Mouse (Mus musculus): ENCODE measurements around the gene Anxa6. TPM values are rescaled to one million over a fixed set of nuclear protein-coding genes. Genes with fewer than 3 reads are reported as not detected.

Gene Anxa6
- polyA plus RNA-seq, 1 experiment: 30.1 TPM

GRCm38 (mm10) chr11:54932540-54932939 is 100.7 kb downstream of the Anxa6 start:
- WGBS: 91% methylated on average over 6 of the region's 6 CpGs
- Histone ChIP-seq H3K4me1 (ENCODE audit: control insufficient read depth, insufficient read depth, insufficient read length, low read length) (peaks cover 29% of the 10 kb centered on the region), H3K27me3 (ENCODE audit: control insufficient read depth, insufficient read depth, low read length) (no peaks in the 10 kb centered on the region), H3K4me3 (ENCODE audit: low read depth, low read length) (no peak overlapping the region), H3K27ac (ENCODE audit: insufficient read depth, low read depth, low read length) (no peak overlapping the region), H3K36me3 (ENCODE audit: control insufficient read depth, insufficient read depth, low read length) (peaks cover 86% of the 10 kb centered on the region)
- TF ChIP-seq POLR2A (IDR thresholded peaks at IDR 0.05; ENCODE audit: low read depth, low read length) (no peak), CTCF (IDR thresholded peaks at IDR 0.05; ENCODE audit: extremely low read depth, insufficient read length, insufficient replicate concordance, low read depth, low read length) (no peak)

- H3K27me3 ChIP-seq (ENCODE audit: control insufficient read depth, insufficient read depth, low read length): no peaks in the 10 kb centered on the region
- WGBS: 66% methylated on average over 5 of the region's 5 CpGs
- H3K36me3 ChIP-seq (ENCODE audit: control insufficient read depth, insufficient read depth, low read length): peaks cover 91% of the 10 kb centered on the region
- TF ChIP-seq CTCF (IDR thresholded peaks at IDR 0.05; ENCODE audit: extremely low read depth, insufficient read length, insufficient replicate concordance, low read depth, low read length): peak; percentile 63; the same call in 1 of the 2 replicates
- no peak for TF ChIP-seq POLR2A (IDR thresholded peaks at IDR 0.05; ENCODE audit: low read depth, low read length)
- no peak overlapping the region for H3K4me3 ChIP-seq (ENCODE audit: low read depth, low read length)
- H3K4me1 ChIP-seq (ENCODE audit: control insufficient read depth, insufficient read depth, insufficient read length, low read length): peaks cover 19% of the 10 kb centered on the region
- H3K27ac ChIP-seq (ENCODE audit: insufficient read depth, low read depth, low read length): no peak overlapping the region
These were observed 101.7 kb downstream of the Anxa6 start for GRCm38 (mm10) chr11:54931405-54932093.

- TF ChIP-seq POLR2A (IDR thresholded peaks at IDR 0.05; ENCODE audit: low read depth, low read length) (no peak), CTCF (IDR thresholded peaks at IDR 0.05; ENCODE audit: extremely low read depth, insufficient read length, insufficient replicate concordance, low read depth, low read length) (peak; percentile 88; the same call in 1 of the 2 replicates)
- H3K4me1 ChIP-seq (ENCODE audit: control insufficient read depth, insufficient read depth, insufficient read length, low read length): peaks cover 12% of the 10 kb centered on the region
- H3K36me3 ChIP-seq (ENCODE audit: control insufficient read depth, insufficient read depth, low read length): peaks cover 93% of the 10 kb centered on the region
- no peaks in the 10 kb centered on the region for H3K27me3 ChIP-seq (ENCODE audit: control insufficient read depth, insufficient read depth, low read length)
- peak overlapping the region; percentile 40 for H3K27ac ChIP-seq (ENCODE audit: insufficient read depth, low read depth, low read length)
- WGBS: 71% methylated on average over 7 of the region's 7 CpGs
- no peak overlapping the region for H3K4me3 ChIP-seq (ENCODE audit: low read depth, low read length)
These were observed 102.8 kb downstream of the Anxa6 start for GRCm38 (mm10) chr11:54930318-54930979.

- H3K4me3 ChIP-seq (ENCODE audit: low read depth, low read length): no peak overlapping the region
- TF ChIP-seq CTCF (IDR thresholded peaks at IDR 0.05; ENCODE audit: extremely low read depth, insufficient read length, insufficient replicate concordance, low read depth, low read length): no peak
- TF ChIP-seq POLR2A (IDR thresholded peaks at IDR 0.05; ENCODE audit: low read depth, low read length): no peak
- 72% methylated on average over 8 of the region's 8 CpGs for WGBS
These were observed 103.5 kb downstream of the Anxa6 start for GRCm38 (mm10) chr11:54929744-54930143.

GRCm38 (mm10) chr11:54929290-54929689 is 104.0 kb downstream of the Anxa6 start:
- H3K27ac ChIP-seq (ENCODE audit: insufficient read depth, low read depth, low read length): peak overlapping the region; percentile 64
- peaks cover 9% of the 10 kb centered on the region for H3K4me1 ChIP-seq (ENCODE audit: control insufficient read depth, insufficient read depth, insufficient read length, low read length)
- no peak overlapping the region for H3K4me3 ChIP-seq (ENCODE audit: low read depth, low read length)
- 66% methylated on average over 6 of the region's 6 CpGs for WGBS
- H3K36me3 ChIP-seq (ENCODE audit: control insufficient read depth, insufficient read depth, low read length): peaks cover 87% of the 10 kb centered on the region
- H3K27me3 ChIP-seq (ENCODE audit: control insufficient read depth, insufficient read depth, low read length): no peaks in the 10 kb centered on the region
- TF ChIP-seq POLR2A (IDR thresholded peaks at IDR 0.05; ENCODE audit: low read depth, low read length) (no peak), CTCF (IDR thresholded peaks at IDR 0.05; ENCODE audit: extremely low read depth, insufficient read length, insufficient replicate concordance, low read depth, low read length) (no peak)

More at GRCm38 (mm10) chr11:54929744-54930143, 103.5 kb downstream of the Anxa6 start:
- Histone ChIP-seq H3K4me1 (ENCODE audit: control insufficient read depth, insufficient read depth, insufficient read length, low read length) (peaks cover 9% of the 10 kb centered on the region), H3K27ac (ENCODE audit: insufficient read depth, low read depth, low read length) (peak overlapping the region; percentile 64), H3K36me3 (ENCODE audit: control insufficient read depth, insufficient read depth, low read length) (peaks cover 87% of the 10 kb centered on the region), H3K27me3 (ENCODE audit: control insufficient read depth, insufficient read depth, low read length) (no peaks in the 10 kb centered on the region)

Other genes starting within 250 kb of the Anxa6 start
- 23.2 and 69.2 TPM in 2 replicates for gene Cdc42se2, start 245.8 kb downstream of the Anxa6 start, polyA plus RNA-seq (2012; rRNA removed)
- 0.03 and 0.15 TPM in 2 replicates for gene Lyrm7, start 172.5 kb downstream of the Anxa6 start, polyA plus RNA-seq (2012; rRNA removed)
- gene Hint1, start 167.1 kb downstream of the Anxa6 start, polyA plus RNA-seq (2012; rRNA removed): 371 and 593 TPM in 2 replicates
- 52.2 and 90.3 TPM in 2 replicates for gene Gpx3, start 131.0 kb downstream of the Anxa6 start, polyA plus RNA-seq (2012; rRNA removed)
- gene Tnip1, start 70.5 kb downstream of the Anxa6 start, polyA plus RNA-seq (2012; rRNA removed): 47.9 and 122 TPM in 2 replicates
- gene Ccdc69, start 44.7 kb upstream of the Anxa6 start, polyA plus RNA-seq (2012; rRNA removed): 1.1 and 1.7 TPM in 2 replicates
- gene Gm2a, start 64.7 kb upstream of the Anxa6 start, polyA plus RNA-seq (2012; rRNA removed): 16.6 and 24.2 TPM in 2 replicates
- 0.18 and 0.23 TPM in 2 replicates for gene Slc36a3, start 118.3 kb upstream of the Anxa6 start, polyA plus RNA-seq (2012; rRNA removed)
- 0.90 and 1.6 TPM in 2 replicates for gene Slc36a2, start 151.6 kb upstream of the Anxa6 start, polyA plus RNA-seq (2012; rRNA removed)
- gene Slc36a1, start 170.9 kb upstream of the Anxa6 start, polyA plus RNA-seq (2012; rRNA removed): 48.9 and 96.4 TPM in 2 replicates

Measured in small intestine, adult 2 months (tissue).